Mouse (Mus musculus): ENCODE results near the gene Use1. TPM values are rescaled to one million over a fixed set of nuclear protein-coding genes. Genes with fewer than 3 reads are reported as not detected.

The Use1 gene
- polyA plus RNA-seq, 1 experiment, result 156 TPM

DNA sequence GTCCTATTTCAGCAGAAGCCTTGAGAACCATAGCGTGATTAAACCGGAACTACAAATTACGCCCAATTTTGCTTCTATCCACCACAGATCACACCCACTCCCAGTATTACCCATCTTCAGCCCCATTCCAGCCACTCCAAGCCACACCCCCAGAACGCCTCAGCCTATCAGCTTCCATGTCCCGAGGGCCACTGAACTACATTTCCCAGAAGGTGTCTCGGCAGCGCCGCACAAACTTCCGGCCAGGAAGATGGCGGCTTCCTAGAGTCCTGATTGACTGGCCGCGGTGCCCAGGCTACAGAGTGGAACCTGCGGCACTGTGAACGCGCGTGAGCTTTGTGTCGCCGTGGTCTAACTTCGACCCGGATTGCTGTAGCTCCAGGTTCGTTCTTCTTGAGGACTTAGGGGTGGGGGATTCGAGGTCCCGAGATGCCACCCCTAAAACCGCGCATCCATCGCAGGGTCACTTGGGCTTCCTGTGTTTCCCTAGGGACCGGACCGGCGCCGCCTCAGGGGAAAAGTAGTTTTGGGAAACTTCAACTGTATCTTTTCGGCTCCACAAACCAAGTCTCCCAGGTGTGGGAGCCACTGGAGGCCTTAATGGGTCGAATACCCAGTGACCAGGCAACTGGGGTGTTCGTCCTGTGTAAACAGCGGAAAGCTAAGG is 30.1 kb downstream of the Use1 start, which contains the start of gene Babam1:
Gene Babam1 (plus strand): TSS at position 223 of the 667 bp plus-strand sequence.
- TF ChIP-seq POLR2A (IDR thresholded peaks at IDR 0.05; ENCODE audit: control insufficient read depth, extremely low read depth, insufficient read depth, low read length, poor library complexity) (peak; percentile 79), CTCF (IDR thresholded peaks at IDR 0.05; ENCODE audit: borderline replicate concordance, control insufficient read depth, extremely low read depth, insufficient read depth, low read length, poor library complexity) (0 out of 2 replicates have a peak, but pooled peaks have one; percentile 42)
- Histone ChIP-seq H3K27ac (ENCODE audit: control insufficient read depth, insufficient read depth, low read length) (no peak within 1 kb of the TSS), H3K36me3 (ENCODE audit: control insufficient read depth, insufficient read depth, low read length) (peaks cover 8% of the 10 kb centered on the region; the same call in 1 of the 2 replicates), H3K4me3 (ENCODE audit: control insufficient read depth, insufficient read depth, low read length) (peak within 1 kb of the TSS; percentile 81), H3K27me3 (ENCODE audit: control insufficient read depth, insufficient read depth, low read length) (no peaks in the 10 kb centered on the region), H3K4me1 (replicated peaks; ENCODE audit: control insufficient read depth, insufficient read depth, low read length) (peaks cover 13% of the 10 kb centered on the region)
- peak; percentile 89 for DNase-seq
- WGBS, result under 1% methylated on average over 34 of the region's 34 CpGs

- Histone ChIP-seq H3K27ac (ENCODE audit: control insufficient read depth, insufficient read depth, low read length) (no peak overlapping the region), H3K36me3 (ENCODE audit: control insufficient read depth, insufficient read depth, low read length) (peaks cover 8% of the 10 kb centered on the region; the same call in 1 of the 2 replicates), H3K4me3 (ENCODE audit: control insufficient read depth, insufficient read depth, low read length) (0 out of 2 replicates have a peak overlapping the region, but pooled peaks have one; percentile 7), H3K27me3 (ENCODE audit: control insufficient read depth, insufficient read depth, low read length) (no peaks in the 10 kb centered on the region), H3K4me1 (replicated peaks; ENCODE audit: control insufficient read depth, insufficient read depth, low read length) (peaks cover 13% of the 10 kb centered on the region)
- no peak for DNase-seq
- 89% methylated on average over 12 of the region's 12 CpGs for WGBS
- TF ChIP-seq POLR2A (IDR thresholded peaks at IDR 0.05; ENCODE audit: control insufficient read depth, extremely low read depth, insufficient read depth, low read length, poor library complexity) (no peak), CTCF (IDR thresholded peaks at IDR 0.05; ENCODE audit: borderline replicate concordance, control insufficient read depth, extremely low read depth, insufficient read depth, low read length, poor library complexity) (no peak)
Measured at GRCm38 (mm10) chr8:71397701-71398100, 31.1 kb downstream of the Use1 start.

DNA sequence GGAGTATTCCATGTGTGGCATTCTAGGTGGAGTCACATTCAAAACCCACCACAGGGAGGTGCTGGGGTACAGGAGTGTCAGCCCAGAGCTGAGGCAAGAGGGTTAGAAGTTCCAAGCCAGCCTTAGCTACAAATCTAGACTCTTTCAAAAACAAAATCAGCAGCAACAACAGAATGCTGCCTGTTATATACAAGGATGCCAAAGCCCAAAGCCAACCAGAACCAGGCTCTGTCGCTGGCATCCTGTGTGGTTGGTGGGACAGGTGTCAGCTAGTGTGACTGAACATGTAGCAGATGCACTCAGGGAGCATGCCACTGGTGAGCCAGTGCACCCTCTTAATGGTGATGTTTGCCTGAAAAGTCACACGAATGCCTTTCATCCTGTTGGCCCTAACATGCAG is 34.2 kb downstream of the Use1 start:
- H3K36me3 ChIP-seq (ENCODE audit: control insufficient read depth, insufficient read depth, low read length), result peaks cover 8% of the 10 kb centered on the region; the same call in 1 of the 2 replicates
- WGBS, result 95% methylated on average over 2 of the region's 2 CpGs
- no peak overlapping the region for H3K27ac ChIP-seq (ENCODE audit: control insufficient read depth, insufficient read depth, low read length)
- H3K4me3 ChIP-seq (ENCODE audit: control insufficient read depth, insufficient read depth, low read length), result no peak overlapping the region
- TF ChIP-seq POLR2A (IDR thresholded peaks at IDR 0.05; ENCODE audit: control insufficient read depth, extremely low read depth, insufficient read depth, low read length, poor library complexity) (no peak), CTCF (IDR thresholded peaks at IDR 0.05; ENCODE audit: borderline replicate concordance, control insufficient read depth, extremely low read depth, insufficient read depth, low read length, poor library complexity) (no peak)
- DNase-seq, result no peak
- H3K27me3 ChIP-seq (ENCODE audit: control insufficient read depth, insufficient read depth, low read length), result no peaks in the 10 kb centered on the region
- H3K4me1 ChIP-seq (replicated peaks; ENCODE audit: control insufficient read depth, insufficient read depth, low read length), result peaks cover 16% of the 10 kb centered on the region

GRCm38 (mm10) chr8:71401454-71401853 is 34.8 kb downstream of the Use1 start:
- DNase-seq, result no peak
- no peak overlapping the region for H3K27ac ChIP-seq (ENCODE audit: control insufficient read depth, insufficient read depth, low read length)
- TF ChIP-seq CTCF (IDR thresholded peaks at IDR 0.05; ENCODE audit: borderline replicate concordance, control insufficient read depth, extremely low read depth, insufficient read depth, low read length, poor library complexity) (no peak), POLR2A (IDR thresholded peaks at IDR 0.05; ENCODE audit: control insufficient read depth, extremely low read depth, insufficient read depth, low read length, poor library complexity) (no peak)
- peaks cover 18% of the 10 kb centered on the region for H3K4me1 ChIP-seq (replicated peaks; ENCODE audit: control insufficient read depth, insufficient read depth, low read length)
- H3K4me3 ChIP-seq (ENCODE audit: control insufficient read depth, insufficient read depth, low read length), result no peak overlapping the region
- no peaks in the 10 kb centered on the region for H3K27me3 ChIP-seq (ENCODE audit: control insufficient read depth, insufficient read depth, low read length)
- peaks cover 8% of the 10 kb centered on the region; the same call in 1 of the 2 replicates for H3K36me3 ChIP-seq (ENCODE audit: control insufficient read depth, insufficient read depth, low read length)

DNA sequence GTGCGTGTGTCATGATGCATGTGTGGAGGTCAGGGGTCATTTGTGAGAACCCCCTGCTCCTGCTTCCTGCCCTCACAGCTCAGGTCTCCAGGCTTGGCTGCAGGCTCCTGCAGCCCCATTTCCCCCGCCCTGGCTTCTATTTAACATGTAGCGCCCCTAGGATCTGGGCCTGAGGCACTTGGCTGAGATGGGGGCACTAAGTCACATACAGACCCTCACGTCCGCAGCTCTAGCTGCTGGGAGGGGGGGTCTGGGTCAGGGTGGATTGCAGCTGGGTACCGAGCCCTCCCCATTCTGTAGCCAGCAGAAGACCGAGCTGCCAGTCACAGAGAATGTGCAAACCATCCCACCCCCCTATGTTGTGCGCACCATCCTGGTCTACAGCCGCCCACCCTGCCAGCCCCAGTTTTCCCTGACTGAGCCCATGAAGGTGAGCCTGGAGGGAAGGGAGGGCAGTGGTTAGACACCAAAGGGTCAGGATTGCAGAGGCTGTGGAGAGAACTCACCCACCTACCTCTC is 35.9 kb downstream of the Use1 start:
- Histone ChIP-seq H3K27me3 (ENCODE audit: control insufficient read depth, insufficient read depth, low read length) (no peaks in the 10 kb centered on the region), H3K36me3 (ENCODE audit: control insufficient read depth, insufficient read depth, low read length) (peaks cover 8% of the 10 kb centered on the region; the same call in 1 of the 2 replicates), H3K4me3 (ENCODE audit: control insufficient read depth, insufficient read depth, low read length) (no peak overlapping the region), H3K4me1 (replicated peaks; ENCODE audit: control insufficient read depth, insufficient read depth, low read length) (peaks cover 19% of the 10 kb centered on the region), H3K27ac (ENCODE audit: control insufficient read depth, insufficient read depth, low read length) (no peak overlapping the region)
- no peak for DNase-seq
- TF ChIP-seq CTCF (IDR thresholded peaks at IDR 0.05; ENCODE audit: borderline replicate concordance, control insufficient read depth, extremely low read depth, insufficient read depth, low read length, poor library complexity) (no peak), POLR2A (IDR thresholded peaks at IDR 0.05; ENCODE audit: control insufficient read depth, extremely low read depth, insufficient read depth, low read length, poor library complexity) (no peak)
- 97% methylated on average over 9 of the region's 9 CpGs for WGBS

- 93% methylated on average over 6 of the region's 6 CpGs for WGBS
- TF ChIP-seq POLR2A (IDR thresholded peaks at IDR 0.05; ENCODE audit: control insufficient read depth, extremely low read depth, insufficient read depth, low read length, poor library complexity) (no peak), CTCF (IDR thresholded peaks at IDR 0.05; ENCODE audit: borderline replicate concordance, control insufficient read depth, extremely low read depth, insufficient read depth, low read length, poor library complexity) (no peak)
- H3K4me1 ChIP-seq (replicated peaks; ENCODE audit: control insufficient read depth, insufficient read depth, low read length), result peaks cover 15% of the 10 kb centered on the region
- H3K4me3 ChIP-seq (ENCODE audit: control insufficient read depth, insufficient read depth, low read length), result no peak overlapping the region
- no peak for DNase-seq
- H3K27me3 ChIP-seq (ENCODE audit: control insufficient read depth, insufficient read depth, low read length), result no peaks in the 10 kb centered on the region
- no peak overlapping the region for H3K27ac ChIP-seq (ENCODE audit: control insufficient read depth, insufficient read depth, low read length)
- H3K36me3 ChIP-seq (ENCODE audit: control insufficient read depth, insufficient read depth, low read length), result peaks cover 6% of the 10 kb centered on the region; the same call in 1 of the 2 replicates
Measured at GRCm38 (mm10) chr8:71403107-71403885, 36.6 kb downstream of the Use1 start.

Data from thymus, adult 2 months (tissue).